Mouse (Mus musculus) MEL (cell line): ENCODE results near the gene Sort1.

Experiments
- CTCF ChIP-seq, 3 experiments: IDR thresholded peaks in 2 of 3; conservative IDR thresholded peaks in 1 of 3; 2 replicates each; pipeline ENCODE4 v1.5.1; 2011 to 2012; ENCODE audit warnings: low read length in 3 of 3, low read depth in 2 of 3, mild to moderate bottlenecking in 2 of 3, improper control_type of control experiment in 1 of 3, inconsistent platforms in 1 of 3, mixed read lengths in 1 of 3, moderate library complexity in 1 of 3; ENCODE audit not compliant: control insufficient read depth in 1 of 3, insufficient read depth in 1 of 3, poor library complexity in 1 of 3, severe bottlenecking in 1 of 3
- GABPA ChIP-seq: IDR thresholded peaks from 2 replicates; pipeline ENCODE4 v1.6.1; 2012; ENCODE audit warnings: low read depth, mild to moderate bottlenecking, inconsistent platforms, low read length, improper control_type of control experiment, moderate library complexity
- GATA1 ChIP-seq: IDR thresholded peaks from 2 replicates; pipeline ENCODE4 v1.6.1; 2011; ENCODE audit warnings: low read depth, low read length, improper control_type of control experiment
- MAX ChIP-seq: IDR thresholded peaks from 2 replicates; pipeline ENCODE4 v1.6.1; 2011; ENCODE audit warnings: low read length, improper control_type of control experiment
- MEF2A ChIP-seq: IDR thresholded peaks from 2 replicates; pipeline ENCODE4 v1.6.1; 2014; ENCODE audit warnings: low read depth, mild to moderate bottlenecking, inconsistent platforms, low read length, improper control_type of control experiment; ENCODE audit not compliant: poor library complexity, insufficient replicate concordance, severe bottlenecking; ENCODE audit errors: extremely low read depth
- NRF1 ChIP-seq: IDR thresholded peaks from 2 replicates; pipeline ENCODE4 v1.6.1; 2014; ENCODE audit warnings: low read depth, mild to moderate bottlenecking, inconsistent platforms, low read length, improper control_type of control experiment, moderate library complexity; ENCODE audit not compliant: poor library complexity, insufficient read depth, severe bottlenecking
- POLR2A ChIP-seq, 2 experiments: IDR thresholded peaks; 2 replicates each; pipeline ENCODE4 v1.6.1; 2011 to 2012; ENCODE audit warnings: low read length in 2 of 2, mild to moderate bottlenecking in 2 of 2, control low read depth in 1 of 2, improper control_type of control experiment in 1 of 2, low read depth in 1 of 2, moderate library complexity in 1 of 2; ENCODE audit not compliant: control insufficient read depth in 1 of 2, insufficient read depth in 1 of 2, poor library complexity in 1 of 2
- POLR2AphosphoS2 ChIP-seq: IDR thresholded peaks from 2 replicates; pipeline ENCODE4 v1.6.1; 2011; ENCODE audit warnings: low read length, improper control_type of control experiment
- RAD21 ChIP-seq: IDR thresholded peaks from 2 replicates; pipeline ENCODE4 v1.6.1; 2011; ENCODE audit warnings: mild to moderate bottlenecking, low read depth, low read length, improper control_type of control experiment
- RCOR1 ChIP-seq: IDR thresholded peaks from 2 replicates; pipeline ENCODE4 v1.6.1; 2012; ENCODE audit warnings: low read depth, mild to moderate bottlenecking, inconsistent platforms, low read length, improper control_type of control experiment
- TAL1 ChIP-seq: IDR thresholded peaks from 2 replicates; pipeline ENCODE4 v1.6.1; 2012; ENCODE audit warnings: mild to moderate bottlenecking, inconsistent platforms, low read length, moderate library complexity, mixed read lengths
- TBP ChIP-seq: IDR thresholded peaks from 2 replicates; pipeline ENCODE4 v1.8.0; 2011; ENCODE audit warnings: low read depth, low read length, improper control_type of control experiment

DNA sequence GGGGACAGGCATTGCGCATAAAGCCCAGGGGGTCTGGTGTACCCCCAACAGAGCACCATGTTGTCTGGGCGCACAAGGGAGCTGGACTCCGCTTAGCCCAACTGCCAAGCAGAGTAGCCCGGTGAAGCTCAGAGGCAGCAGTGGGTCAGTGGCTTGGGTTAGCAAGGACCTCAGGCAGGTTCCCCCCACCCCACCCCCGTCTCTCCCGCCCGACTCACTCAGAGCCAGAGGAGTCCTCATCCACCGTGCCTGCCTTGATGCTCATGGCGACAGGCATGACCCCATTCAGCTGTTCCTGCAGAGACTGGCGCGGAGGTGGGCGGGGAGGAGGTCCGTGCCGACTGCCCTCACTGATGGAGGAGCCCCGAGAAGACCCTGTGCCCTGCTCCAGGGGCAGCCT, 108.9 kb downstream of the Sort1 start:
- TF ChIP-seq CTCF (IDR thresholded peaks at IDR 0.05 in 2 of 3, conservative IDR thresholded peaks at IDR 0.05 in 1 of 3; ENCODE audit: control insufficient read depth in 1 of 3, insufficient read depth in 1 of 3, low read depth in 2 of 3, low read length in 3 of 3, poor library complexity in 1 of 3, severe bottlenecking in 1 of 3) (no peak), RCOR1 (no peak), GABPA (no peak), TBP (no peak), RAD21 (no peak), TAL1 (no peak), POLR2A (IDR thresholded peaks at IDR 0.05; ENCODE audit: control insufficient read depth in 1 of 2, insufficient read depth in 1 of 2, low read depth in 1 of 2, low read length in 2 of 2, poor library complexity in 1 of 2) (no peak), POLR2AphosphoS2 (no peak), NRF1 (no peak), MEF2A (no peak), MAX (no peak), GATA1 (no peak)
